Mouse (Mus musculus) central nervous system, embryonic 11.5 days (tissue): ENCODE results near the gene Gm21650. TPM values are rescaled to one million over a fixed set of nuclear protein-coding genes. Genes with fewer than 3 reads are reported as not detected.

Source experiments
- polyA plus RNA-seq: library from polyadenylated mRNA; depleted of rRNA; stranded (reverse); fragments of >200 nt; gene quantifications from 2 replicates; pipeline ENCODE4 v1.2.3, GENCODE M21; 2012; rRNA removed

Gene Gm21650
- not detected in 2 replicates for polyA plus RNA-seq

GRCm38 (mm10) chrY:77692508-77692907, at the start of gene Gm21650:
Gm21650 (plus strand) TSS chrY:77692808.

